Mouse (Mus musculus) ES-Bruce4 (cell line): ENCODE measurements around the gene Hs3st1.

Experiments
- CTCF ChIP-seq: IDR thresholded peaks from one replicate; pipeline ENCODE4 v1.8.1; 2011; ENCODE audit warnings: low read depth, low read length
- EP300 ChIP-seq: IDR thresholded peaks from 2 replicates; pipeline ENCODE4 v1.6.1; 2011; ENCODE audit warnings: low read depth, low read length; ENCODE audit not compliant: insufficient read depth
- POLR2A ChIP-seq: IDR thresholded peaks from one replicate; pipeline ENCODE4 v1.8.1; 2011; ENCODE audit warnings: low read length; ENCODE audit not compliant: insufficient read depth

DNA sequence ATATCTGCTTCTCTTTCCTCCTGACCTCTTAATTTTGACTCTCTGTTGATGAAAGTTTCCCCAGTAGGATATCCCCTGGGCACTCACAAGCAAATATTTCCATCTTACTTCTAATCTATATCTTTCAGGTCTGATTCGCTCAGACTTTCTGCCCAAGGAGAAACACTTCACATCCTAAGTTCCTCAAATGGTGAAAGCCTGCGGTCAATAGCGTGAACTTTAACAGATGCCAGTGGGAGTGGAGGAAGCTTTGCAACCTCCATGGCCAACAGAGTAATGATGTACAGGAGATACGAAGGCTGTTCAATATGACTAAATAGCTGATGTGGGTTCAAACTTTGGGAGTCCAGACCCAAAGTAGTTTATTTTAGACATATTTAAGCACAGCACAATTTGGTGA is 94.4 kb downstream of the Hs3st1 start:
- TF ChIP-seq POLR2A, result no peak
- no peak for TF ChIP-seq EP300
- no peak for TF ChIP-seq CTCF
